Mouse (Mus musculus) Patski (cell line): Measurements from ENCODE around the gene Fos. TPM values are rescaled to one million over a fixed set of nuclear protein-coding genes. Genes with fewer than 3 reads are reported as not detected.

Experiments used
- ATAC-seq: fragments of 100-300 bp; one replicate; pipeline ENCODE4 v1.8.0; 2021
- CTCF ChIA-PET: fragments of 350-600 bp; sonication (Branson Sonifier 250); formaldehyde crosslinking; loops from one replicate; lab custom pipeline; 2022; ENCODE audit warnings: inconsistent platforms; lab: Charles Lee
- POLR2A ChIA-PET: fragments of 350-600 bp; sonication (Branson Sonifier 250); formaldehyde crosslinking; loops from one replicate; lab custom pipeline; 2022; ENCODE audit warnings: antibody characterized with exemption, inconsistent platforms; lab: Charles Lee
- DNase-seq: peaks from one replicate; pipeline ENCODE4 v3.0.0-alpha.2; 2011; ENCODE audit warnings: low read depth, low spot score
- H3K27me3 ChIP-seq: fragments of 371-371 bp; one replicate; pipeline ENCODE4 v1.5.1; 2021
- CTCF ChIP-seq: fragments of 100-300 bp; IDR thresholded peaks from one replicate; pipeline ENCODE4 v1.5.1; 2021
- in situ Hi-C: fragments of 300-500 bp; cut with MboI; formaldehyde crosslinking; loops from 3 replicates; pipeline ENCODE4 v1.11.1; 2018; ENCODE audit warnings: low pct_unique_long_range_greater_than_20kb, mixed read lengths
- polyA plus RNA-seq: library from polyadenylated mRNA; unstranded; gene quantifications from one replicate; pipeline ENCODE4 v1.2.3, GENCODE M21; 2021

Gene Fos
- 678 TPM for polyA plus RNA-seq

GRCm38 (mm10) chr12:85473481-85474297 lies at the start of gene Fos:
Gene Fos, plus strand, starts transcription at chr12:85473890.
- ChIA-PET POLR2A (interaction anchor here (0.6 to 2.5 kb wide), 5 partner anchors 12 to 126 kb away, joined by 3 to 10 read pairs (median 7); no protein-coding TSS in a partner anchor), CTCF (interaction anchor here (0.8 to 2.6 kb wide), 3 partner anchors 12 to 127 kb away, joined by 3 to 8 read pairs (median 7); no protein-coding TSS in a partner anchor)
- peak; percentile 42 for ATAC-seq
- DNase-seq = peak; percentile 89
- in situ Hi-C loops = no loop called here
- no peaks in the 10 kb centered on the region for H3K27me3 ChIP-seq
- TF ChIP-seq CTCF = no peak

GRCm38 (mm10) chr12:85425721-85426120 lies 48.0 kb upstream of the Fos start:
- no peak for DNase-seq
- no peak for TF ChIP-seq CTCF
- H3K27me3 ChIP-seq = no peaks in the 10 kb centered on the region
- ATAC-seq = no peak
- ChIA-PET POLR2A (no interaction called here), CTCF (no interaction called here)
- in situ Hi-C loops = no loop called here

- no peak for TF ChIP-seq CTCF
- ATAC-seq = no peak
- in situ Hi-C loops = no loop called here
Measured at GRCm38 (mm10) chr12:85426126-85426525, 47.6 kb upstream of the Fos start.

GRCm38 (mm10) chr12:85427802-85428201 lies 45.9 kb upstream of the Fos start:
- ATAC-seq (no peak), DNase-seq (no peak)
- H3K27me3 ChIP-seq = no peaks in the 10 kb centered on the region
- ChIA-PET CTCF (no interaction called here), POLR2A (no interaction called here)
- no peak for TF ChIP-seq CTCF
- in situ Hi-C loops = no loop called here

More at GRCm38 (mm10) chr12:85426126-85426525, 47.6 kb upstream of the Fos start:
- no peak for DNase-seq
- ChIA-PET CTCF (no interaction called here), POLR2A (interaction anchor here (0.7 to 1.4 kb wide), 2 partner anchors 8 to 9 kb away, joined by 3 read pairs; no protein-coding TSS in a partner anchor)
- no peaks in the 10 kb centered on the region for H3K27me3 ChIP-seq

- ChIA-PET CTCF (interaction anchor here (0.7 to 0.9 kb wide), 2 partner anchors 9 to 10 kb away, joined by 3 read pairs; no protein-coding TSS in a partner anchor), POLR2A (no interaction called here)
- DNase-seq (no peak), ATAC-seq (no peak)
- no peaks in the 10 kb centered on the region for H3K27me3 ChIP-seq
- in situ Hi-C loops = no loop called here
- TF ChIP-seq CTCF = no peak
Measured at GRCm38 (mm10) chr12:85429999-85430398, 43.7 kb upstream of the Fos start.

- no peak for TF ChIP-seq CTCF
- ChIA-PET CTCF (interaction anchor here (0.7 to 0.9 kb wide), 2 partner anchors 9 to 10 kb away, joined by 3 read pairs; no protein-coding TSS in a partner anchor), POLR2A (no interaction called here)
- no peak for DNase-seq
- H3K27me3 ChIP-seq = no peaks in the 10 kb centered on the region
- ATAC-seq = no peak
- in situ Hi-C loops = no loop called here
Measured at GRCm38 (mm10) chr12:85430434-85430833, 43.3 kb upstream of the Fos start.

GRCm38 (mm10) chr12:85433850-85434249 lies 39.8 kb upstream of the Fos start:
- in situ Hi-C loops = no loop called here
- H3K27me3 ChIP-seq = no peaks in the 10 kb centered on the region
- POLR2A ChIA-PET = interaction anchor here (0.7 kb wide), 1 partner anchor 38 kb away, joined by 4 read pairs; no protein-coding TSS in a partner anchor
- no peak for TF ChIP-seq CTCF
- no peak for ATAC-seq
- CTCF ChIA-PET = interaction anchor here (1.4 to 1.7 kb wide), 2 partner anchors 9 to 52 kb away, joined by 4 read pairs; no protein-coding TSS in a partner anchor
- no peak for DNase-seq

- in situ Hi-C loops = no loop called here
- TF ChIP-seq CTCF = no peak
- CTCF ChIA-PET = interaction anchor here (1.4 kb wide), 1 partner anchor 53 kb away, joined by 4 read pairs; no protein-coding TSS in a partner anchor
Measured at GRCm38 (mm10) chr12:85434526-85434925, 39.2 kb upstream of the Fos start.

GRCm38 (mm10) chr12:85436021-85436621 lies 37.6 kb upstream of the Fos start:
- no peak for ATAC-seq
- ChIA-PET CTCF (no interaction called here), POLR2A (interaction anchor here (1.5 kb wide), 1 partner anchor 53 kb away, joined by 3 read pairs; no protein-coding TSS in a partner anchor)
- in situ Hi-C loops = no loop called here
- no peak for DNase-seq
- no peaks in the 10 kb centered on the region for H3K27me3 ChIP-seq
- TF ChIP-seq CTCF = no peak

More at GRCm38 (mm10) chr12:85434526-85434925, 39.2 kb upstream of the Fos start:
- ATAC-seq = no peak
- POLR2A ChIA-PET = interaction anchor here (0.7 to 1.3 kb wide), 2 partner anchors 39 to 51 kb away, joined by 3 to 4 read pairs; no protein-coding TSS in a partner anchor
- H3K27me3 ChIP-seq = no peaks in the 10 kb centered on the region
- no peak for DNase-seq

- DNase-seq (no peak), ATAC-seq (no peak)
- in situ Hi-C loops = no loop called here
- no peaks in the 10 kb centered on the region for H3K27me3 ChIP-seq
- TF ChIP-seq CTCF = no peak
- ChIA-PET POLR2A (interaction anchor here (1.5 kb wide), 1 partner anchor 54 kb away, joined by 3 read pairs; no protein-coding TSS in a partner anchor), CTCF (no interaction called here)
Measured at GRCm38 (mm10) chr12:85437172-85437876, 36.4 kb upstream of the Fos start.
